ENCODE assay signal across 7 mouse cellular contexts in the genomic region with DNA sequence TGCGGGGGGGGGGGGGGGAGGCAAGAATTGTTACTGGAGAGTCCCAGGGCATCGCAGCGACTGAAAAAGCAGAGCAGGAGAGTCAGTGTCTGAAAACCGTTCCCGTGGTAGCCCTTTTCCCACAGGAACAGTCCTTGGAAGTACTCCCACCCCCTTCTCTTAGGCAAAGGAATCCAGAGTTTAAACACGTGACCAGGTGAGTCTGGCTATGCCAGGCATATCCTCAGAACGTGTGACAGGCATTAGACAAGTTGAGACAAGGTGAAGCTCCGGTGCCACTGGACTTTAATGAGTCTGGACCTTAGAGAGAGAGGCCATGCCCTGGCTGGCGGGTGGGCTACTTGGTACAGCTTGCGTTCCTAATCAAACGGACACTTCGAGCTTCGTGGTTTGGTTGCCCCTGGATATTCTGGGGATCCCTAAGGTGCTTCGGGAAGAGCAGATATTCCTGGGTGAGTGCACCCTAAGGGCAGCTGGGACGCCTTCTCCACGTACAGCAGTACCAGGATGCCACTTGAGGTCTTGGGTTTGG. TPM values are rescaled to one million over a fixed set of nuclear protein-coding genes. Genes with fewer than 3 reads are reported as not detected.
A peak's percentile ranks its signal among the peaks of the same experiment; 100 is the strongest.
DNase-seq lines count a peak whose midpoint lies in the region; ATAC-seq lines count a peak whose summit lies in the region.

No protein-coding gene starts in this region.

- peak overlapping the region; percentile 37 for H3K9ac ChIP-seq in forebrain, embryonic 13.5 days
- H3K9ac ChIP-seq in limb, embryonic 13.5 days, result peak overlapping the region; percentile 71
- H3K9ac ChIP-seq in stomach, embryonic 16.5 days (ENCODE audit: low read length), result peak overlapping the region; percentile 82

- H3K4me1 ChIP-seq in megakaryocyte, embryonic 14.5 days, result peaks cover 72% of the 10 kb centered on the region
- H3K4me1 ChIP-seq in forebrain, embryonic 13.5 days, result peaks cover 45% of the 10 kb centered on the region
- H3K4me1 ChIP-seq in limb, embryonic 13.5 days, result peaks cover 53% of the 10 kb centered on the region
- peaks cover 39% of the 10 kb centered on the region for H3K4me1 ChIP-seq in stomach, embryonic 16.5 days (ENCODE audit: control insufficient read depth, insufficient read depth, low read length)

- DNase-seq in adrenal gland, postnatal 4 days (ENCODE audit: low spot score in 2 of 2), result no peak
- DNase-seq in right cerebral cortex, postnatal 36 days (ENCODE audit: low spot score in 2 of 2), result no peak

- H3K27ac ChIP-seq in forebrain, embryonic 13.5 days, result no peak overlapping the region
- H3K27ac ChIP-seq in limb, embryonic 13.5 days, result no peak overlapping the region
- peak overlapping the region; percentile 71; the same call in 1 of the 2 replicates for H3K27ac ChIP-seq in stomach, embryonic 16.5 days (ENCODE audit: low read length)

- H3K4me2 ChIP-seq in forebrain, embryonic 13.5 days, result peak overlapping the region; percentile 97
- H3K4me2 ChIP-seq in limb, embryonic 13.5 days (replicated peaks), result peak overlapping the region; percentile 98
- peak overlapping the region; percentile 98 for H3K4me2 ChIP-seq in stomach, embryonic 16.5 days (ENCODE audit: low read depth, low read length)

- ATAC-seq in megakaryocyte, adult 5-6 weeks (ENCODE audit: poor library complexity, severe bottlenecking), result no peak
- peak; percentile 1; the same call in 1 of the 2 replicates for ATAC-seq in forebrain, embryonic 13.5 days
- no peak for ATAC-seq in limb, embryonic 13.5 days (ENCODE audit: low FRiP score, low read depth)
- no peak for ATAC-seq in stomach, embryonic 16.5 days (ENCODE audit: insufficient read depth, low FRiP score)

- H3K9me3 ChIP-seq in megakaryocyte, embryonic 14.5 days, result no peaks in the 10 kb centered on the region
- no peaks in the 10 kb centered on the region for H3K9me3 ChIP-seq in forebrain, embryonic 13.5 days (replicated peaks)
- H3K9me3 ChIP-seq in limb, embryonic 13.5 days, result no peaks in the 10 kb centered on the region
- H3K9me3 ChIP-seq in stomach, embryonic 16.5 days (replicated peaks; ENCODE audit: control insufficient read depth, low read length), result no peaks in the 10 kb centered on the region

- H3K4me3 ChIP-seq in megakaryocyte, embryonic 14.5 days (replicated peaks), result peak overlapping the region; percentile 100
- H3K4me3 ChIP-seq in forebrain, embryonic 13.5 days, result peak overlapping the region; percentile 80
- peak overlapping the region; percentile 88 for H3K4me3 ChIP-seq in limb, embryonic 13.5 days
- peak overlapping the region; percentile 90 for H3K4me3 ChIP-seq in stomach, embryonic 16.5 days (replicated peaks; ENCODE audit: low read length)

- H3K36me3 ChIP-seq in megakaryocyte, embryonic 14.5 days (replicated peaks; ENCODE audit: low read length), result peaks cover 19% of the 10 kb centered on the region
- no peaks in the 10 kb centered on the region for H3K36me3 ChIP-seq in forebrain, embryonic 13.5 days (ENCODE audit: poor library complexity, severe bottlenecking)
- H3K36me3 ChIP-seq in limb, embryonic 13.5 days, result no peaks in the 10 kb centered on the region
- no peaks in the 10 kb centered on the region for H3K36me3 ChIP-seq in stomach, embryonic 16.5 days (ENCODE audit: control insufficient read depth, insufficient read depth, low read length)

- peaks cover 14% of the 10 kb centered on the region for H3K27me3 ChIP-seq in megakaryocyte, embryonic 14.5 days (replicated peaks)
- no peaks in the 10 kb centered on the region for H3K27me3 ChIP-seq in forebrain, embryonic 13.5 days
- no peaks in the 10 kb centered on the region for H3K27me3 ChIP-seq in limb, embryonic 13.5 days
- no peaks in the 10 kb centered on the region for H3K27me3 ChIP-seq in stomach, embryonic 16.5 days (ENCODE audit: control insufficient read depth, insufficient read depth, low read length)

- 10% methylated on average over 16 of the region's 16 CpGs for WGBS in forebrain, embryonic 13.5 days
- 11% methylated on average over 16 of the region's 16 CpGs for WGBS in limb, embryonic 13.5 days
- 21% methylated on average over 16 of the region's 16 CpGs for WGBS in stomach, embryonic 16.5 days

RNA-seq across cellular contexts. Expression of gene Ctdspl, which starts 1.6 kb away (rescaled TPM):
- 4.2 and 6.0 TPM in 2 replicates for polyA plus RNA-seq in megakaryocyte, embryonic 14.5 days (2012; ENCODE audit: insufficient read depth, low replicate concordance)
- 17.3 and 17.8 TPM in 2 replicates for total RNA-seq in megakaryocyte, adult 5-6 weeks (2015)
- total RNA-seq in megakaryocyte, adult 5-6 weeks (2017), result 8.5 and 9.8 TPM in 2 replicates
- polyA plus RNA-seq in forebrain, embryonic 13.5 days (2015; fragmentation: Nextera tagmentation; extraction: Ambion mirVana), result 6.8 and 8.0 TPM in 2 replicates
- 23.4 and 24.8 TPM in 2 replicates for polyA plus RNA-seq in limb, embryonic 13.5 days (2015; fragmentation: Nextera tagmentation; extraction: Ambion mirVana)
- 17.4 and 17.6 TPM in 2 replicates for polyA plus RNA-seq in stomach, embryonic 16.5 days (2015; fragmentation: Nextera tagmentation; extraction: Ambion mirVana)
- total RNA-seq in adrenal gland, postnatal 4 days (2021), result 10 to 100 TPM; 32.5 to 37.4 TPM
